Mouse (Mus musculus) CH12.LX (cell line): ENCODE measurements at regions not wholly inside any gene's neighbourhood (a gene's known extent, or its start where the extent isn't known, plus 50 kb on each side); places are given as distances from the start of the nearest gene placed in this dataset.

ENCODE experiments used
- MAX ChIP-seq: IDR thresholded peaks from 2 replicates; pipeline ENCODE4 v1.6.1; 2011; ENCODE audit warnings: low read length, improper control_type of control experiment
- POLR2A ChIP-seq: IDR thresholded peaks from 2 replicates; pipeline ENCODE4 v1.6.1; 2011; ENCODE audit warnings: low read depth, mild to moderate bottlenecking, improper control_type of control experiment, low read length
- POLR2AphosphoS2 ChIP-seq: IDR thresholded peaks from 2 replicates; pipeline ENCODE4 v1.6.1; 2011; ENCODE audit warnings: low read depth, low read length, improper control_type of control experiment
- USF2 ChIP-seq: conservative IDR thresholded peaks from 2 replicates; pipeline ENCODE4 v1.6.1; 2011; ENCODE audit warnings: low read depth, low read length, improper control_type of control experiment

GRCm38 (mm10) chr13:6757151-6757550 is 108.6 kb upstream of the Pfkp start:
- TF ChIP-seq USF2 (no peak), POLR2AphosphoS2 (no peak), MAX (no peak), POLR2A (no peak)
